In genomic region chr10:13016573-13016972, GRCm38 (mm10) we compare ENCODE assay signal across 9 mouse cellular contexts. TPM values are rescaled to one million over a fixed set of nuclear protein-coding genes. Genes with fewer than 3 reads are reported as not detected.
A peak's percentile ranks its signal among the peaks of the same experiment; 100 is the strongest.
DNase-seq lines count a peak whose midpoint lies in the region; ATAC-seq lines count a peak whose summit lies in the region.
"Had no signal": no experiment of that assay in that cellular context is flagged by ENCODE, and none has a peak within 500 bp of the region (broad histone marks: within the 10 kb centered on the region; RNA-seq: fewer than 3 reads in every experiment).

No protein-coding gene starts in this region.

- H3K9ac ChIP-seq in hindbrain, embryonic 14.5 days: no peak overlapping the region
- H3K9ac ChIP-seq: neural tube, embryonic 12.5 days had no signal

- H3K27ac ChIP-seq in hindbrain, embryonic 14.5 days: no peak overlapping the region
- H3K27ac ChIP-seq: neural tube, embryonic 12.5 days had no signal

- H3K4me2 ChIP-seq in hindbrain, embryonic 14.5 days (replicated peaks): no peak overlapping the region
- H3K4me2 ChIP-seq: neural tube, embryonic 12.5 days had no signal

- peak; percentile 71 for DNase-seq in left cerebral cortex, adult 11 months (ENCODE audit: low spot score)
- no peak for DNase-seq in left cerebral cortex, adult 8-10 months (ENCODE audit: low spot score in 2 of 2)
- DNase-seq in brain, adult 2 months (ENCODE audit: low read depth, low spot score): peak; percentile 82
- peak; percentile 92 for DNase-seq in hindbrain, embryonic 14.5 days (ENCODE audit: low spot score)
- DNase-seq in layer of hippocampus, postnatal 10 days (ENCODE audit: low spot score in 2 of 2): peak; percentile 46 to 67
- DNase-seq in splenic B cell, adult 2 months (ENCODE audit: low read depth, low spot score): peak; percentile 82

- H3K9me3 ChIP-seq in hindbrain, embryonic 14.5 days (ENCODE audit: control insufficient read depth, low read length): no peaks in the 10 kb centered on the region
- H3K9me3 ChIP-seq: neural tube, embryonic 12.5 days had no signal

- H3K4me1 ChIP-seq in hindbrain, embryonic 14.5 days (replicated peaks; ENCODE audit: control insufficient read depth, insufficient read depth, low read length): no peaks in the 10 kb centered on the region
- H3K4me1 ChIP-seq: neural tube, embryonic 12.5 days had no signal

- 29% methylated on average over 4 of the region's 4 CpGs for WGBS in hindbrain, embryonic 14.5 days

- 0 out of 2 replicates have a peak, but pooled peaks have one; percentile 52 for ATAC-seq in erythroid progenitor cell, adult 5-6 weeks (replicated peaks; ENCODE audit: low FRiP score, poor library complexity, severe bottlenecking)
- peak; percentile 61; the same call in 1 of the 2 replicates for ATAC-seq in hindbrain, embryonic 14.5 days (ENCODE audit: low FRiP score)
- peak; percentile 92 for ATAC-seq in megakaryocyte, adult 5-6 weeks (ENCODE audit: poor library complexity, severe bottlenecking)

- no peaks in the 10 kb centered on the region for H3K27me3 ChIP-seq in hindbrain, embryonic 14.5 days (ENCODE audit: control insufficient read depth, insufficient read depth, low read length)
- no peaks in the 10 kb centered on the region for H3K27me3 ChIP-seq in splenic B cell, adult 2 months (ENCODE audit: control insufficient read depth, insufficient read depth, low read length, poor library complexity, severe bottlenecking)
- H3K27me3 ChIP-seq: neural tube, embryonic 12.5 days had no signal

- no peaks in the 10 kb centered on the region for H3K36me3 ChIP-seq in hindbrain, embryonic 14.5 days (replicated peaks; ENCODE audit: control insufficient read depth, insufficient read depth)
- no peaks in the 10 kb centered on the region for H3K36me3 ChIP-seq in splenic B cell, adult 2 months (ENCODE audit: control insufficient read depth, insufficient read depth, low read length, poor library complexity, severe bottlenecking)
- H3K36me3 ChIP-seq: neural tube, embryonic 12.5 days had no signal

- H3K4me3 ChIP-seq in hindbrain, embryonic 14.5 days (replicated peaks; ENCODE audit: low read length): no peak overlapping the region
- H3K4me3 ChIP-seq: neural tube, embryonic 12.5 days had no signal

RNA-seq across cellular contexts. Expression of gene Sf3b5, which starts 11.4 kb away (rescaled TPM):
- total RNA-seq in left cerebral cortex, adult 8-10 months (2022): 1 to 10 TPM; 7.0 to 9.2 (median 7.8) TPM
- 4.7 and 6.7 TPM in 2 replicates for total RNA-seq in erythroid progenitor cell, adult 5-6 weeks (2015; ENCODE audit: low replicate concordance)
- total RNA-seq in erythroid progenitor cell, adult 5-6 weeks (2017; ENCODE audit: low replicate concordance): 3.7 and 5.6 TPM in 2 replicates
- 25.9 and 28.1 TPM in 2 replicates for polyA plus RNA-seq in hindbrain, embryonic 14.5 days (2014; fragmentation: Nextera tagmentation; extraction: Ambion mirVana)
- 1 to 10 TPM; 8.4 to 9.9 TPM for total RNA-seq in layer of hippocampus, postnatal 10 days (2021)
- 14.0 and 17.0 TPM in 2 replicates for total RNA-seq in megakaryocyte, adult 5-6 weeks (2015)
- total RNA-seq in megakaryocyte, adult 5-6 weeks (2017): 15.4 and 15.8 TPM in 2 replicates

RNA-seq across cellular contexts. Expression of gene Plagl1, which starts 43.7 kb away (rescaled TPM):
- 10 to 100 TPM; 12.9 to 18.8 (median 15.7) TPM for total RNA-seq in left cerebral cortex, adult 8-10 months (2022)
- not detected in 2 replicates for total RNA-seq in erythroid progenitor cell, adult 5-6 weeks (2015; ENCODE audit: low replicate concordance)
- total RNA-seq in erythroid progenitor cell, adult 5-6 weeks (2017; ENCODE audit: low replicate concordance): not detected in 2 replicates
- 40.8 and 44.1 TPM in 2 replicates for polyA plus RNA-seq in hindbrain, embryonic 14.5 days (2014; fragmentation: Nextera tagmentation; extraction: Ambion mirVana)
- total RNA-seq in layer of hippocampus, postnatal 10 days (2021): 10 to 100 TPM; 33.5 to 45.3 TPM
- 0.52 and 0.98 TPM in 2 replicates for total RNA-seq in megakaryocyte, adult 5-6 weeks (2015)
- total RNA-seq in megakaryocyte, adult 5-6 weeks (2017): 0.08 and 0.92 TPM in 2 replicates

RNA-seq across cellular contexts. Expression of gene Stx11, which starts 52.5 kb away (rescaled TPM):
- total RNA-seq in left cerebral cortex, adult 8-10 months (2022): under 1 TPM in 2 of 4 experiments, not detected in 2; 0.25 to 0.41 TPM
- total RNA-seq in erythroid progenitor cell, adult 5-6 weeks (2015; ENCODE audit: low replicate concordance): 5.9 and 11.5 TPM in 2 replicates
- 6.9 and 10.2 TPM in 2 replicates for total RNA-seq in erythroid progenitor cell, adult 5-6 weeks (2017; ENCODE audit: low replicate concordance)
- 2.0 and 3.7 TPM in 2 replicates for polyA plus RNA-seq in hindbrain, embryonic 14.5 days (2014; fragmentation: Nextera tagmentation; extraction: Ambion mirVana)
- total RNA-seq in layer of hippocampus, postnatal 10 days (2021): under 1 TPM; 0.36 to 0.71 TPM
- total RNA-seq in megakaryocyte, adult 5-6 weeks (2015): 41.9 and 44.6 TPM in 2 replicates
- total RNA-seq in megakaryocyte, adult 5-6 weeks (2017): 36.0 and 46.8 TPM in 2 replicates

Comparison
In these comparisons a context has a peak if more than half of its experiments do, and no peak if none do; other contexts are left out.
1. DNase-seq: peak in left cerebral cortex, adult 11 months (single experiment), brain, adult 2 months (single experiment), hindbrain, embryonic 14.5 days (single experiment), layer of hippocampus, postnatal 10 days (2 of 2) and splenic B cell, adult 2 months (single experiment); none in left cerebral cortex, adult 8-10 months (0 of 2).
2. RNA of gene Plagl1, which starts 43.7 kb away (total RNA-seq): 33.5 to 45.3 TPM in layer of hippocampus, postnatal 10 days and 12.9 to 18.8 TPM in left cerebral cortex, adult 8-10 months; 0.08 to 0.98 TPM in megakaryocyte, adult 5-6 weeks and not detected in erythroid progenitor cell, adult 5-6 weeks; every median in the first group is over 4 times any median in the second.
3. RNA of gene Stx11, which starts 52.5 kb away (total RNA-seq): 36.0 to 46.8 TPM in megakaryocyte, adult 5-6 weeks and 5.9 to 11.5 TPM in erythroid progenitor cell, adult 5-6 weeks; 0.36 to 0.71 TPM in layer of hippocampus, postnatal 10 days and 0.25 to 0.41 TPM in left cerebral cortex, adult 8-10 months; every median in the first group is over 4 times any median in the second.
4. Peak in every context shown above with its lines, with median percentiles within 50 percentile points of each other: ATAC-seq.